Mouse (Mus musculus): ENCODE data around the gene Rilp. TPM values are rescaled to one million over a fixed set of nuclear protein-coding genes. Genes with fewer than 3 reads are reported as not detected.
A peak's percentile ranks its signal among the peaks of the same experiment; 100 is the strongest.

The Rilp gene
- polyA plus RNA-seq, 1 experiment, result 4.6 TPM

GRCm38 (mm10) chr11:75472469-75473081 lies 37.3 kb upstream of the Rilp start:
- Histone ChIP-seq H3K4me3 (no peak overlapping the region), H3K79me2 (ENCODE audit: control insufficient read depth, insufficient read depth) (no peaks in the 10 kb centered on the region), H3ac (ENCODE audit: control insufficient read depth, insufficient read length) (no peak overlapping the region), H3K36me3 (ENCODE audit: control insufficient read depth, insufficient read depth) (no peaks in the 10 kb centered on the region), H3K27me3 (ENCODE audit: control insufficient read depth, insufficient read depth, insufficient read length) (no peaks in the 10 kb centered on the region), H3K4me2 (ENCODE audit: low read depth) (no peak overlapping the region)
- TF ChIP-seq TCF3 (IDR thresholded peaks at IDR 0.05; ENCODE audit: insufficient read length, low read depth) (no peak), POLR2A (IDR thresholded peaks at IDR 0.05; ENCODE audit: insufficient read length, low read depth) (no peak), MYOG (IDR thresholded peaks at IDR 0.05; ENCODE audit: control insufficient read depth in 1 of 3, insufficient read depth in 1 of 3, insufficient read length in 2 of 3, low read depth in 2 of 3) (no peak), MAX (IDR thresholded peaks at IDR 0.05; ENCODE audit: low read depth) (no peak), REST (IDR thresholded peaks at IDR 0.05; ENCODE audit: insufficient read depth, insufficient read length) (no peak), USF1 (IDR thresholded peaks at IDR 0.05; ENCODE audit: low read depth) (no peak), MYOD1 (IDR thresholded peaks at IDR 0.05; ENCODE audit: control insufficient read depth in 1 of 3, insufficient read length in 2 of 3, low read depth in 2 of 3) (no peak), E2F4 (IDR thresholded peaks at IDR 0.05; ENCODE audit: insufficient read depth) (no peak), POLR2AphosphoS2 (IDR thresholded peaks at IDR 0.05; ENCODE audit: insufficient read length, low read depth) (no peak), TCF12 (IDR thresholded peaks at IDR 0.05; ENCODE audit: insufficient read depth, poor library complexity, severe bottlenecking) (no peak), CEBPB (IDR thresholded peaks at IDR 0.05; ENCODE audit: insufficient read depth, poor library complexity, severe bottlenecking) (no peak), SRF (IDR thresholded peaks at IDR 0.05; ENCODE audit: control insufficient read depth, insufficient read length, low read depth) (no peak)

- H3ac ChIP-seq (ENCODE audit: control insufficient read depth, insufficient read length), result no peak overlapping the region
- H3K4me3 ChIP-seq, result no peak overlapping the region
- no peak for TF ChIP-seq MAX (IDR thresholded peaks at IDR 0.05; ENCODE audit: low read depth)
- no peak for TF ChIP-seq TCF3 (IDR thresholded peaks at IDR 0.05; ENCODE audit: insufficient read length, low read depth)
- no peak for TF ChIP-seq TCF12 (IDR thresholded peaks at IDR 0.05; ENCODE audit: insufficient read depth, poor library complexity, severe bottlenecking)
- no peak for TF ChIP-seq E2F4 (IDR thresholded peaks at IDR 0.05; ENCODE audit: insufficient read depth)
- no peak for TF ChIP-seq MYOD1 (IDR thresholded peaks at IDR 0.05; ENCODE audit: control insufficient read depth in 1 of 3, insufficient read length in 2 of 3, low read depth in 2 of 3)
- no peak for TF ChIP-seq USF1 (IDR thresholded peaks at IDR 0.05; ENCODE audit: low read depth)
- no peak for TF ChIP-seq CEBPB (IDR thresholded peaks at IDR 0.05; ENCODE audit: insufficient read depth, poor library complexity, severe bottlenecking)
- no peak for TF ChIP-seq POLR2AphosphoS2 (IDR thresholded peaks at IDR 0.05; ENCODE audit: insufficient read length, low read depth)
- no peak for TF ChIP-seq REST (IDR thresholded peaks at IDR 0.05; ENCODE audit: insufficient read depth, insufficient read length)
- no peak for TF ChIP-seq MYOG (IDR thresholded peaks at IDR 0.05; ENCODE audit: control insufficient read depth in 1 of 3, insufficient read depth in 1 of 3, insufficient read length in 2 of 3, low read depth in 2 of 3)
- no peak for TF ChIP-seq POLR2A (IDR thresholded peaks at IDR 0.05; ENCODE audit: insufficient read length, low read depth)
- TF ChIP-seq SRF (IDR thresholded peaks at IDR 0.05; ENCODE audit: control insufficient read depth, insufficient read length, low read depth), result no peak
- no peaks in the 10 kb centered on the region for H3K27me3 ChIP-seq (ENCODE audit: control insufficient read depth, insufficient read depth, insufficient read length)
- H3K4me2 ChIP-seq (ENCODE audit: low read depth), result no peak overlapping the region
- no peaks in the 10 kb centered on the region for H3K79me2 ChIP-seq (ENCODE audit: control insufficient read depth, insufficient read depth)
- H3K36me3 ChIP-seq (ENCODE audit: control insufficient read depth, insufficient read depth), result no peaks in the 10 kb centered on the region
Observed at GRCm38 (mm10) chr11:75473376-75473775, 36.5 kb upstream of the Rilp start.

GRCm38 (mm10) chr11:75486192-75486591 lies 23.7 kb upstream of the Rilp start:
- Histone ChIP-seq H3K79me2 (ENCODE audit: control insufficient read depth, insufficient read depth) (peaks cover 31% of the 10 kb centered on the region), H3K4me3 (peak overlapping the region; percentile 83), H3K27me3 (ENCODE audit: control insufficient read depth, insufficient read depth, insufficient read length) (no peaks in the 10 kb centered on the region), H3ac (ENCODE audit: control insufficient read depth, insufficient read length) (peak overlapping the region; percentile 96), H3K36me3 (ENCODE audit: control insufficient read depth, insufficient read depth) (peaks cover 20% of the 10 kb centered on the region), H3K4me2 (ENCODE audit: low read depth) (peak overlapping the region; percentile 83)
- no peak for TF ChIP-seq REST (IDR thresholded peaks at IDR 0.05; ENCODE audit: insufficient read depth, insufficient read length)
- no peak for TF ChIP-seq MYOD1 (IDR thresholded peaks at IDR 0.05; ENCODE audit: control insufficient read depth in 1 of 3, insufficient read length in 2 of 3, low read depth in 2 of 3)
- TF ChIP-seq SRF (IDR thresholded peaks at IDR 0.05; ENCODE audit: control insufficient read depth, insufficient read length, low read depth), result no peak
- TF ChIP-seq POLR2AphosphoS2 (IDR thresholded peaks at IDR 0.05; ENCODE audit: insufficient read length, low read depth), result no peak

- Histone ChIP-seq H3K4me2 (ENCODE audit: low read depth) (peak within 1 kb of the TSS; percentile 94), H3K79me2 (ENCODE audit: control insufficient read depth, insufficient read depth) (peaks cover 31% of the 10 kb centered on the region), H3ac (ENCODE audit: control insufficient read depth, insufficient read length) (peak within 1 kb of the TSS; percentile 96), H3K36me3 (ENCODE audit: control insufficient read depth, insufficient read depth) (peaks cover 25% of the 10 kb centered on the region), H3K27me3 (ENCODE audit: control insufficient read depth, insufficient read depth, insufficient read length) (no peaks in the 10 kb centered on the region), H3K4me3 (peak within 1 kb of the TSS; percentile 83)
- TF ChIP-seq E2F4 (IDR thresholded peaks at IDR 0.05; ENCODE audit: insufficient read depth), result no peak
- no peak for TF ChIP-seq MAX (IDR thresholded peaks at IDR 0.05; ENCODE audit: low read depth)
- peak; percentile 76 for TF ChIP-seq POLR2A (IDR thresholded peaks at IDR 0.05; ENCODE audit: insufficient read length, low read depth)
- peak in 2 of 3 experiments; percentile 47 to 68 for TF ChIP-seq MYOD1 (IDR thresholded peaks at IDR 0.05; ENCODE audit: control insufficient read depth in 1 of 3, insufficient read length in 2 of 3, low read depth in 2 of 3)
- no peak for TF ChIP-seq USF1 (IDR thresholded peaks at IDR 0.05; ENCODE audit: low read depth)
- peak in 2 of 3 experiments; percentile 14 to 23 for TF ChIP-seq MYOG (IDR thresholded peaks at IDR 0.05; ENCODE audit: control insufficient read depth in 1 of 3, insufficient read depth in 1 of 3, insufficient read length in 2 of 3, low read depth in 2 of 3)
- TF ChIP-seq POLR2AphosphoS2 (IDR thresholded peaks at IDR 0.05; ENCODE audit: insufficient read length, low read depth), result peak; percentile 76
- no peak for TF ChIP-seq TCF3 (IDR thresholded peaks at IDR 0.05; ENCODE audit: insufficient read length, low read depth)
- no peak for TF ChIP-seq SRF (IDR thresholded peaks at IDR 0.05; ENCODE audit: control insufficient read depth, insufficient read length, low read depth)
Observed at GRCm38 (mm10) chr11:75486601-75487285, 23.2 kb upstream of the Rilp start, which contains the start of gene Prpf8. TSS of gene Prpf8 (plus strand) at chr11:75486816.

Measured in myocyte (in vitro differentiated cells).